Mouse (Mus musculus) neural tube, embryonic 13.5 days (tissue): ENCODE results near the gene Nes. TPM values are rescaled to one million over a fixed set of nuclear protein-coding genes. Genes with fewer than 3 reads are reported as not detected.
A peak's percentile ranks its signal among the peaks of the same experiment; 100 is the strongest.

Source experiments
- ATAC-seq: fragments of 200-750 bp; cut with Nextera tagmentation; 2 replicates; pipeline ENCODE4 v1.8.0; 2017; ENCODE audit warnings: low read depth, mild to moderate bottlenecking, moderate TSS enrichment, moderate library complexity
- H3K27ac ChIP-seq: fragments of 300-500 bp; sonication (generic); replicated peaks from 2 replicates; pipeline ENCODE4 v1.5.1; 2015; ENCODE audit warnings: moderate library complexity, mild to moderate bottlenecking, inconsistent platforms
- H3K27me3 ChIP-seq: fragments of 300-500 bp; sonication (generic); 2 replicates; pipeline ENCODE4 v1.6.1; 2015; ENCODE audit warnings: mild to moderate bottlenecking, inconsistent platforms
- H3K36me3 ChIP-seq: fragments of 300-500 bp; sonication (generic); 2 replicates; pipeline ENCODE4 v1.6.1; 2015; ENCODE audit warnings: mild to moderate bottlenecking, inconsistent platforms
- H3K4me1 ChIP-seq: fragments of 300-500 bp; sonication (generic); replicated peaks from 2 replicates; pipeline ENCODE4 v1.6.1; 2015; ENCODE audit warnings: inconsistent platforms
- H3K4me2 ChIP-seq: fragments of 300-500 bp; sonication (generic); 2 replicates; pipeline ENCODE4 v1.6.1; 2015; ENCODE audit warnings: inconsistent platforms, mild to moderate bottlenecking, moderate library complexity
- H3K4me3 ChIP-seq: fragments of 300-500 bp; sonication (generic); 2 replicates; pipeline ENCODE4 v1.5.1; 2015; ENCODE audit warnings: mild to moderate bottlenecking, inconsistent platforms
- H3K9ac ChIP-seq: fragments of 300-500 bp; sonication (generic); 2 replicates; pipeline ENCODE4 v1.6.1; 2015; ENCODE audit warnings: moderate library complexity, mild to moderate bottlenecking, inconsistent platforms
- H3K9me3 ChIP-seq: fragments of 300-500 bp; sonication (generic); 2 replicates; pipeline ENCODE4 v1.6.1; 2016; ENCODE audit warnings: inconsistent platforms
- WGBS: fragments of 180-500 bp; shearing (Covaris S2); methylation state at CpG from one replicate; pipeline ENCODE4 v1.1.7; 2015; 5-methylcytosine and 5-hydroxymethylcytosine counted together
- polyA plus RNA-seq: library from polyadenylated mRNA; unstranded; fragments of >200 nt; fragmentation: Nextera tagmentation; extraction: Ambion mirVana; gene quantifications from 2 replicates; pipeline ENCODE4 v1.2.1, GENCODE M21; 2015

Gene Nes
- polyA plus RNA-seq, 1 experiment from 2014 or later, result 44.1 TPM

- Histone ChIP-seq H3K27ac (peak overlapping the region; percentile 30; the same call in 1 of the 2 replicates), H3K9ac (no peak overlapping the region)
- ATAC-seq, result peak; percentile 36
These were observed 25.9 kb upstream of the Nes start for GRCm38 (mm10) chr3:87944838-87945600.

DNA sequence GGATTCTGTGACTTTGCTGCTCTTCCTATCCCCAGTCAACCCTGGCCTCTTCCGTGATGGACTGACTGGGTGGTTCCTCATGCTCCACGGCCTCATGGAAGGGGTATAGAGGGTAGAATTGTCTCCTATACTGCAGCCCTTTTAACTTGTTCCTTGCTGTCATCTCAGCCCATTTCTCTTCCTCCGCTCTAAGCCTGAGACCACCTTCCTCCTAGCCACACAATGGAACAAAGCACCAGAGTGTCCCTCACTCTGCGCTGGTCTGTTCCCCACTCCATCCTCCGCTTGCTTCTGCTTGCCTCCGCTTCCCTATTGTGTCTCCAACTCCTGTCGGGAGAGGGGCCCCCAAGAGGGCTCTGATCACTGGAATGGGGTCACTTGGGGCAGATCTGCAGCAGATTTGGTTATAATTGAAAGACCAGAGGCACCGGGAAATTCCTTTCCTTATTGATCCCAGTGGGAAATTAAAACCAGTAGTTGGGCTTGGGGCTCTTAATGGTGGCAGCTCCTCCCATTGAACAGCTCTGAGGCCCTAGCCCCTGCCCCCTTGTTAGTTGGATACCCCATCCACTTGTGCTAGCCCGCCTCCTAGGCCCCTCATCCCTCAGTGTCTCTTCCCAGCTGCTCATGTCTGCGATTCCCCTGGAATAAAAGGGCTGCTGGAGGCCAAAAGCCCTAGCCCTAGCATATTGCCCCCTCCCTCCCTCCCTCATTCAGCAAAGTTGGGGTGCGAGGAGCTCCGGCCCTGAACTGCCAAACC, 24.9 kb upstream of the Nes start:
- H3K4me1 ChIP-seq, result peaks cover 65% of the 10 kb centered on the region
- H3K27me3 ChIP-seq, result no peaks in the 10 kb centered on the region
- peak overlapping the region; percentile 49 for H3K27ac ChIP-seq
- H3K4me3 ChIP-seq, result no peak overlapping the region
- 13% methylated on average over 12 of the region's 12 CpGs for WGBS
- H3K36me3 ChIP-seq, result peaks cover 20% of the 10 kb centered on the region
- H3K4me2 ChIP-seq, result no peak overlapping the region
- ATAC-seq, result no peak
- H3K9ac ChIP-seq, result peak overlapping the region; percentile 18; the same call in 1 of the 2 replicates
- no peaks in the 10 kb centered on the region for H3K9me3 ChIP-seq

More at GRCm38 (mm10) chr3:87944838-87945600, 25.9 kb upstream of the Nes start:
- H3K4me1 ChIP-seq, result peaks cover 58% of the 10 kb centered on the region
- WGBS, result 3% methylated on average over 4 of the region's 4 CpGs
- H3K9me3 ChIP-seq, result no peaks in the 10 kb centered on the region
- H3K36me3 ChIP-seq, result peaks cover 28% of the 10 kb centered on the region
- no peak overlapping the region for H3K4me3 ChIP-seq
- no peaks in the 10 kb centered on the region for H3K27me3 ChIP-seq
- no peak overlapping the region for H3K4me2 ChIP-seq

- peaks cover 69% of the 10 kb centered on the region for H3K4me1 ChIP-seq
- H3K4me3 ChIP-seq, result no peak overlapping the region
- H3K4me2 ChIP-seq, result no peak overlapping the region
- peak overlapping the region; percentile 49 for H3K27ac ChIP-seq
- H3K27me3 ChIP-seq, result no peaks in the 10 kb centered on the region
- H3K9ac ChIP-seq, result 0 out of 2 replicates have a peak overlapping the region, but pooled peaks have one; percentile 18
- no peaks in the 10 kb centered on the region for H3K9me3 ChIP-seq
- H3K36me3 ChIP-seq, result peaks cover 15% of the 10 kb centered on the region
- 22% methylated on average over 1 of the region's 1 CpGs for WGBS
- no peak for ATAC-seq
These were observed 24.4 kb upstream of the Nes start for GRCm38 (mm10) chr3:87946541-87946860.

DNA sequence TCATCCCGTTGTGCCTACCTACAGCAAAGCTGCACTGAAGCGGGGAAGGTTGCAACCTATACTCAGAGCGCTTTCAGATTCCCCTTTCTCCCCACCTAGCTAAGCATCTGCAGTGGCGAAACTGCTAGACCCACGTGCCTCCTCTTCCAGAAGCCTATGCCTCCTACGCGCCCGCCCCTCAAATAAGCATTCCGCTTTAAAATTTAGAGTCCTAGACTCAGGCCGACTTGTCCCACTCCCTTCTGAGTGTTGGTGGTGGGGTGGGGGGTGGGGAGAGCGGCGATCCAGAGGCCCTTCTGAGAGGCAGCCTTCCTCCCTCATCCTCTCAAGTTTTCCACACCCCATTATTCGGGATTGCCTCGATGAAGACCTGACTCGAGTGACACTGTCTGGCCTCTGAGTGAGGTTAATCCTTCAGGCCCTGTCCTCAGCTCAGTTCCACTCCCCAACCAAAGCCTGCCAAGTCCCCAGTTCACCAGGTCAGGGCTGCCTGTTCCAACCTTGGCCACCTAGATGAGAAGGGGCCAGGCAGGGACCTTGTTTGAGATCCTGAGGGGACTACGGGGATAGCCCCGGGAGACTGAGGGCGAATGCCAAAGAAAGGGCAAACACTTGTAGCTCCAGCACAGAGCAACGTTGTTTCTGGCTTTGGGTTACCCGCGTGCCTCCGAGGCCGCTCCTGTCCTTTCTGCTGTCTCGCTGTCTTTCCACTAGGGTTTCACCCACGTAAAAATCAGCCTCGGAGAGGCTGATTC, 23.6 kb upstream of the Nes start:
- ATAC-seq, result no peak
- H3K4me2 ChIP-seq, result peak overlapping the region; percentile 68
- 4% methylated on average over 26 of the region's 26 CpGs for WGBS
- H3K36me3 ChIP-seq, result peaks cover 8% of the 10 kb centered on the region; the same call in 1 of the 2 replicates
- H3K4me3 ChIP-seq, result peak overlapping the region; percentile 40
- H3K9me3 ChIP-seq, result no peaks in the 10 kb centered on the region
- peak overlapping the region; percentile 49 for H3K27ac ChIP-seq
- H3K9ac ChIP-seq, result peak overlapping the region; percentile 70
- H3K27me3 ChIP-seq, result no peaks in the 10 kb centered on the region
- H3K4me1 ChIP-seq, result peaks cover 76% of the 10 kb centered on the region

- WGBS, result under 1% methylated on average over 17 of the region's 17 CpGs
- Histone ChIP-seq H3K36me3 (peaks cover 3% of the 10 kb centered on the region; the same call in 1 of the 2 replicates), H3K9ac (peak overlapping the region; percentile 70), H3K27me3 (no peaks in the 10 kb centered on the region), H3K4me2 (peak overlapping the region; percentile 68), H3K9me3 (no peaks in the 10 kb centered on the region), H3K4me3 (peak overlapping the region; percentile 40), H3K27ac (peak overlapping the region; percentile 42; the same call in 1 of the 2 replicates), H3K4me1 (peaks cover 82% of the 10 kb centered on the region)
- ATAC-seq, result 0 out of 2 replicates have a peak, but pooled peaks have one; percentile 11
These were observed 23.1 kb upstream of the Nes start for GRCm38 (mm10) chr3:87947811-87948199.

DNA sequence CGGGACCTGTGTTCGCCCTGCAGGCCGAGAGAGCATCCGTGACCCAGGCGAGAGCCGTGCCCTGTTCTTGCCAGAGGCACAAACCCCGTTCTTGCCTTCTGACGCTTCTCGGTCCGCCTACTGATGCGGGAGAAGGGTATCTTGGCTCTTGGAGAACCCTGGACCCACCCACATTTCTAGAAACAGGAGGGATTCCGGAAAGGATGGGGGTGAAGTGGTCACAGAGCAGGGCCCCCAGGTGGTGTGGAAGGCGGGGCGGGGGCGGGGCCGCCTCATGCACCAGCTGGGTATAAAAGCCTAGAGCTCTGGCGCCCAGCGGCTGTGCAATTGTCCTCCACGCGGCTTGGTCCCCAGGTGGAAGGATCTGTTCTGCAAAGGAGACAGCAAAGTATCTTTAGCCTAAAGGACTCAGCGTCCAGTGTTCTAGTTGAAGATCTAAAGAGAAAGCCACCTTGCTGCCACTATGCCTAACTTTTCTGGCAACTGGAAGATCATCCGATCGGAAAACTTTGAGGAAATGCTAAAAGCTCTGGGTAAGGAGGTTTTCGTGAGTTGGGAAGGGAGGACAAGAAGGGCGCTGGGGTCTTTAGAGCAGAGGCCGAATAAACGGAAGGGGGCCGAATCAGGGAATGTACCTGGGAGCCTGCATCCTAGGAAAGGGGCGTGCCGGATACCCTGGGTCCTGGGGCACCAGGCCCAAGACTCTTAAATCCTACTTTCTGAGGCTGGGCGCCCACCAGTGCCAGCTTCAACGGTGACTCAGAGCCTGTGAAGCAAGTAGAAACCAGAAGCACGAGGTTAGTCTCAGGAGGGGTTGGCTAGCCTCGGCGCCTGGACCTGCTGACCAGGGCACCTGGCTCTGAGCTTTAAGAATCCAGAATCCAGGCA, 22.3 kb upstream of the Nes start, which contains the start of gene Crabp2:
Crabp2 (plus strand) TSS at position 289 of the 888 bp plus-strand sequence.
- Histone ChIP-seq H3K9ac (peak within 1 kb of the TSS; percentile 70), H3K9me3 (no peaks in the 10 kb centered on the region), H3K4me3 (peak within 1 kb of the TSS; percentile 40), H3K4me1 (peaks cover 90% of the 10 kb centered on the region), H3K27me3 (no peaks in the 10 kb centered on the region), H3K4me2 (peak within 1 kb of the TSS; percentile 68), H3K36me3 (0 out of 2 replicates have a peak, but pooled peaks cover 3% of the 10 kb centered on the region), H3K27ac (peak within 1 kb of the TSS; percentile 72)
- no peak for ATAC-seq
- under 1% methylated on average over 35 of the region's 35 CpGs for WGBS

DNA sequence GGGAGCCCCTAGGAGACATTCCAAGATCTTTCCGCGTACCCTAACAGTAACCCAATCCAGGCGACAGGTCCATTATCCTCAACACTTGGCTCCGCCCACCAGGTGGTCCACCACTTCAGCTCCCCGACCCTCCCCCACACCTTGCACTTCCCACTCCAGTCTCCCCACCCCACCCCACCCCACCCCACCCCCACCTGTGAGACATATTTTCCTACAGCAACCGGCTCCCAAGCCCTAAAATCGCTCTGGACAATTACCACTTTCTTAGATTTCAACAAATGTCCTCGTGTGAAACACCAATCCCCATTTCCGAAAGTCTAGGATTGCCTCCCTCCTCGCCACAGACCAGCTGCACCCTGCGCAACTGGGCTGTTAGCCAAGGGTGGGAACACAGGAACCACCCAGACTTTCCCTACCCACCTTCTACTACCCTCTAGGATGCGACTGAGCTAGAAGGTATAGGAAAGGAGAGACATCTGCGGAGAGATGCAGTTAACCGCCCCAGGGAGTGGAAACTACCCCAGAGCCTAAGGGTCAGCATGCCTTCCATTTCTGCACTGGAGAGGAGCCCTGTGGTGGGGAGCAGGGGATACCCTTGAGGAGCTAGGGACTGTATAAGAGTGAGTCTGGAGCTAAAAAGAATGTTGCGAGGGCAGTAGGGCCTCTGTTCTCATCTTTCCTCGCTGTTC, 21.5 kb upstream of the Nes start:
- Histone ChIP-seq H3K27me3 (no peaks in the 10 kb centered on the region), H3K4me1 (peaks cover 88% of the 10 kb centered on the region), H3K9me3 (no peaks in the 10 kb centered on the region), H3K27ac (peak overlapping the region; percentile 72), H3K9ac (peak overlapping the region; percentile 70), H3K4me2 (peak overlapping the region; percentile 68), H3K4me3 (peak overlapping the region; percentile 40), H3K36me3 (0 out of 2 replicates have a peak, but pooled peaks cover 1% of the 10 kb centered on the region)
- WGBS, result 2% methylated on average over 16 of the region's 16 CpGs
- ATAC-seq, result no peak

DNA sequence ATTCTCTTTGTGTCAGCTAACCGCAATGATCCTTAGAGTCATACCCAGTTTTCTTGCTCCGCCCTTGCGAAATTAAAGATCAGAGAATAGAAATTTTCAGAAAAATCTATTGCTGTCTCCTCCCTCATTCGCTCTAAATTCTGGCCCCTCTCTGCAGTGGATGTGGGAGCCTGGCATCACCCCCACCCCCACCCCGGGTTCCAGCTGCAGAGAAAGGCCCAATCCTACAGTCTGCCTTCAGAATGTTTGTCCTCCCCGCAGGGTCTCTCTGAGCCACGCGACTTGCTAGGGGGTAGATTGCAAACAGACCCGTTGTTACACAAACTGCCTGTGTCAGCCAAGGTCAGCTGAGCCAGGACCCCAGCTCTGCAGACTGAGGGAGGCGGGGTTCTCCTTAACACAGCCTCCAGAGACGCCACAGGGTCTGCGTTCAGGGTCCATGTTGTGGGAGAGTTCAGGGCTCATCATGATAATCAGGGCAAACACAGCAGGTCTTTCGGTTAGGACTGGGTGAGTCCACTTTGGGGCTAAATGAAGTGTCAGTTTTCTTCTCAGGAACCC, 20.8 kb upstream of the Nes start:
- 5% methylated on average over 13 of the region's 13 CpGs for WGBS
- 0 out of 2 replicates have a peak, but pooled peaks have one; percentile 6 for ATAC-seq

DNA sequence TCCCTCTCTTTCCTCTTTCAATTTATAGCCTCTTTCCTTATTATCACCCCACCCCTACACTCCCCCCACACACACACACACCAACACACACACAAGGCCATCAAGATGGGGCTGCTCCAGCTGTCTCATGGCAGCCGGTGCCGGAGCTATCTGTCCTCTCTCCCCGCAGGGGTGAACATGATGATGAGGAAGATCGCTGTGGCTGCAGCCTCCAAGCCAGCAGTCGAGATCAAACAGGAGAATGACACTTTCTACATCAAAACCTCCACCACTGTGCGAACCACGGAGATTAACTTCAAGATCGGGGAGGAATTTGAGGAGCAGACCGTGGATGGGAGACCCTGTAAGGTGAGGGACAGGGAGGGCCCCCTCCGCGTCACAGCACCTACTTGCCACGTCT, 18.9 kb upstream of the Nes start:
- Histone ChIP-seq H3K4me3 (peak overlapping the region; percentile 15; the same call in 1 of the 2 replicates), H3K27me3 (no peaks in the 10 kb centered on the region), H3K36me3 (no peaks in the 10 kb centered on the region), H3K27ac (peak overlapping the region; percentile 61), H3K4me1 (peaks cover 63% of the 10 kb centered on the region), H3K9ac (peak overlapping the region; percentile 60; the same call in 1 of the 2 replicates), H3K4me2 (peak overlapping the region; percentile 68), H3K9me3 (no peaks in the 10 kb centered on the region)
- no peak for ATAC-seq
- WGBS, result 17% methylated on average over 12 of the region's 12 CpGs

More for the DNA sequence above, 20.8 kb upstream of the Nes start:
- Histone ChIP-seq H3K27ac (peak overlapping the region; percentile 61), H3K9ac (peak overlapping the region; percentile 70), H3K4me3 (peak overlapping the region; percentile 40), H3K4me2 (peak overlapping the region; percentile 68), H3K36me3 (no peaks in the 10 kb centered on the region), H3K4me1 (peaks cover 82% of the 10 kb centered on the region), H3K9me3 (no peaks in the 10 kb centered on the region), H3K27me3 (no peaks in the 10 kb centered on the region)

DNA sequence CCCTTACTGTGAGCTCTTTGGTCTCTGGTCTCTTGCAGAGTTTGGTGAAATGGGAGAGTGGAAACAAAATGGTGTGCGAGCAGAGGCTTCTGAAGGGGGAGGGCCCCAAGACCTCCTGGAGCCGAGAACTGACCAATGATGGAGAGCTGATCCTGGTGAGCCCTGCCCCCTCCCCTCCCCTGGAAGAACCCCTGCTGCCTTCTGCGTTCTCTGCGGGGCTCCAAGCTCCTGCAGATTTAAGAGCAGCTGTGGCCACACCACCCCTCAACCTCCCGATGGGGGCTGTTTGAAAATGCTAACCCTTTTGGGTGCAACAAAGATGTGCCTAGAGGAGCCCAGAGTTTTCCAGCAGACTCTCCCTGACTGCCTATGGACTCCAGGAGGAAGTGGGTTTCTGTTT, 18.4 kb upstream of the Nes start:
- Histone ChIP-seq H3K27ac (peak overlapping the region; percentile 61), H3K27me3 (no peaks in the 10 kb centered on the region), H3K4me2 (peak overlapping the region; percentile 68), H3K4me1 (peaks cover 58% of the 10 kb centered on the region), H3K36me3 (no peaks in the 10 kb centered on the region), H3K9me3 (no peaks in the 10 kb centered on the region), H3K9ac (peak overlapping the region; percentile 60; the same call in 1 of the 2 replicates), H3K4me3 (peak overlapping the region; percentile 15)
- 1% methylated on average over 5 of the region's 5 CpGs for WGBS
- ATAC-seq, result peak; percentile 15; the same call in 1 of the 2 replicates
